Mouse (Mus musculus) left cerebral cortex, postnatal 10 days (tissue): ENCODE results near the gene H1foo. TPM values are rescaled to one million over a fixed set of nuclear protein-coding genes. Genes with fewer than 3 reads are reported as not detected.

Experiments used
- DNase-seq, 2 experiments: peaks; one replicate each; pipeline ENCODE4 v3.0.0; 2021 to 2022; ENCODE audit warnings: low spot score in 2 of 2, mixed read lengths in 1 of 2; ENCODE audit errors: extremely low spot score in 1 of 2
- intact Hi-C: fragments of 180-260 bp; cut with DNase I; formaldehyde crosslinking; loops from one replicate; pipeline ENCODE4 v1.15.1; 2025
- total RNA-seq, 2 experiments: library from RNA; stranded (reverse); gene quantifications; 2 replicates each; pipeline ENCODE4 v1.2.3; 2021

The H1foo gene
- total RNA-seq, 2 experiments from 2014 or later: not detected

GRCm38 (mm10) chr6:115956922-115957601 is 12.3 kb downstream of the H1foo start:
- DNase-seq: peak in 1 of 2 experiments; percentile 68
- intact Hi-C loops: no loop called here

- intact Hi-C loops: no loop called here
These were observed 12.9 kb downstream of the H1foo start for GRCm38 (mm10) chr6:115957681-115958080.

DNA sequence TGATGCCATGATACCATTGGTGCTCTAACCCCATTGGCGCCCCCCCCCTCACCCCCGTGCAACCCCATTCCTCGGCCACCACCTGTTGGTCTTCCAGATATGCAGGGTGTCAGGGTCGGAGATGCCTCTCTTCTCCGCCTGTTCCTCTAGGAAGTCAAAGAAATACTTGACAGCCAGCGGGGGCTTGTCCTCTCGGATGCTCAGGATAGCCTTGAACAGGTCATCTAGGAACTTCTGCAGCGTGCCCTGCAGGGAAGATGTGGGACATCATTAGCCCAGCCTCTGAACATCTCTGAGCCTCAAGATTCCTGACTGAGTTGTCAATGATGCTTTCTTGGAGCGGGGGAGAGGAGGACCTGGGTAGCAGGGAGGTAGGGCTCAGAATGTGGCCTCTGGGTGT is 13.7 kb downstream of the H1foo start:
- no peak for DNase-seq
- intact Hi-C loops: no loop called here

More at GRCm38 (mm10) chr6:115957681-115958080, 12.9 kb downstream of the H1foo start:
- no peak for DNase-seq

GRCm38 (mm10) chr6:115959151-115959691 is 14.5 kb downstream of the H1foo start:
- DNase-seq: peak in 1 of 2 experiments; percentile 85
- intact Hi-C loops: no loop called here

- DNase-seq: no peak
- intact Hi-C loops: no loop called here
These were observed 15.6 kb downstream of the H1foo start for GRCm38 (mm10) chr6:115960322-115960721.

DNA sequence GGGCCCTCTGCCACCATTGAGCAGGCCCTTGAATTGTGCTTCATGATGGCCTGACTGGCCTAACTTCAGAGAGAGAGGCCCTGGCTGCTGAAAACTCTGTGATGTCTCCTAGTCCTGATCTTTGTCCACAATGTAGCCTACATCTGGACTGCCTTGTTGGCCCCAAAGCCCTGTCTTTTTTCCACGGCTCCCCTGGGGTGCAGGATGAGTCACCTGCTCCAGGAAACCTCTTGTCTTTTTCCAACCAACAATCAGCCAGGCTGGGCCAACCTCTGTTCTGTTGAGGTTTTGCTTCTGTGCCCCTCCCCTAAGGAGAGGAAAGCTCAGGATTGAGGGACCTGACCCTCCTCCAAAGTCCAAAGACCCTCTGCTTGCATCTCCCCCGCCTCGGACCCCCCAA is 17.0 kb downstream of the H1foo start:
- intact Hi-C loops: no loop called here
- no peak for DNase-seq

DNA sequence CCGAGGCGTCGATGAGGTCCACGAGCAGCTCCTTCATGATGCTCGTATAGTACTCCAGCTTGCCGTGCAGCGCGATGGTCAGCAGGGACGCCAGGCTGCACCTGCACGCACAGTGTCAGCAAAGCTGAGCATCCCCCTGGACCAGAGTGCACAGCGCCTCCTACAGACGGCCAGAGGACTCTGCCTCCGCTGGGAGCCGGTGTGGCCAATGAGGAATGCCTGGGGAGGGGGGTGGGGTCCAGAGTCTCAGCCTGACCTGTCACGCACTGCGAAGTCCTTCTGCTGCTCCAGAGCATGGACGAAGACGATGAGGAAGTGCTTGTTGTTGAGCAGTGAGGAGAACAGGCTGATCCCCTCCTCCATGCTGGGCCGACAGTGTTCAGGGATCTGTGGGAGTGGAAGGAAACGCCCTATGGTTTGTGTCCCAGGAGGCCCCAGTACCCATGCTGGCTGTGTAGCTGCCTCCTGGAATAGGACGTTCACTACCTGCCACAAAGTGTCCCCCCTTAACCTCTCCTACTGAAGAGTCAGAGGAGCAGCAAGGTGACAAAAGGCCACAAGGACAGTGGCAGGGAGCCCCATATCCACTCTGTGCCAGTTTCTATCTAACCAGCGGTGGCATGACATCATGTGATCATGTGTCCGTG is 17.8 kb downstream of the H1foo start:
- DNase-seq: peak in 1 of 2 experiments; percentile 42
- intact Hi-C loops: no loop called here

DNA sequence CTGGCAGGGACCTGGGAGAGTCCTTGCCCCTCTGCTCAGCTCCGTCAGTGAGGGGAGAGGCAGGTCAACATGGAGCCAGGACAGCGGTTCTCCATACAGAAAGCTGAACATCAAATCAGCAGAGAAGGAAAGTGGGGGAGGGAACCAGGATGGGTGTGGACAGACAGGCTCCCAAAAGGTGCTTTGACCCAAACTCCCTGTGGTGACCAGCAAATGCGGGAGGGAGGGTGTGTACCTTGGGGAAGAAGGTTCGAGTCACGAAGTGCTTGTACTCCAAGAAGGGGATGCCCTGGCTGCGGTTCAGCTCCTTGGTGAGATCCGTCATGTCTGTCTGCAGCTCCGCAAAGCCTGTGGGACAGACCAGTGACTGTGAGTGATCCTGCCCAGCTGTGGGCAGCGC is 18.9 kb downstream of the H1foo start:
- DNase-seq: no peak
- intact Hi-C loops: no loop called here

GRCm38 (mm10) chr6:115966227-115966966 is 21.7 kb downstream of the H1foo start:
- no peak for DNase-seq
- intact Hi-C loops: no loop called here

- DNase-seq: no peak
- intact Hi-C loops: no loop called here
These were observed 22.6 kb downstream of the H1foo start for GRCm38 (mm10) chr6:115967291-115967880.

GRCm38 (mm10) chr6:115968086-115968485 is 23.3 kb downstream of the H1foo start:
- no peak for DNase-seq
- intact Hi-C loops: no loop called here

DNA sequence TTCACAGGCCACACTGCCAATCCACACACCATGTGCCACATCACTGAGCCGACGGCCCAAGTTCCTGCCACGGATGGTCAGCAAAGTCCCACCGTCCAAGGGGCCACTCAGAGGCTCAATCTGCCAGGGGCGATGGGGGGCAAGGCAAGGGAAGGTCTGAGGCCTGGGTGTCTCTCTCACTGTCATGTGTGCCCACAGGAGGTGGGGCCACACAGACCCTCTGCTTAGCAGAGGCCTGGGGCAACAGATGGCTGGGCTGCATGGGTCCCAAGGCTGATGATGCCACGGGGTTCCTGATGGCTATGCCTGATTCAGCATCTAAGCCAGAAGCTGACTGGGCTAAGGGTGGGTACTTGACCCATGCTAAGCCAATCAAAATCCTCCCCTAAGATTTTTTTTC is 24.0 kb downstream of the H1foo start:
- DNase-seq: no peak
- intact Hi-C loops: no loop called here

DNA sequence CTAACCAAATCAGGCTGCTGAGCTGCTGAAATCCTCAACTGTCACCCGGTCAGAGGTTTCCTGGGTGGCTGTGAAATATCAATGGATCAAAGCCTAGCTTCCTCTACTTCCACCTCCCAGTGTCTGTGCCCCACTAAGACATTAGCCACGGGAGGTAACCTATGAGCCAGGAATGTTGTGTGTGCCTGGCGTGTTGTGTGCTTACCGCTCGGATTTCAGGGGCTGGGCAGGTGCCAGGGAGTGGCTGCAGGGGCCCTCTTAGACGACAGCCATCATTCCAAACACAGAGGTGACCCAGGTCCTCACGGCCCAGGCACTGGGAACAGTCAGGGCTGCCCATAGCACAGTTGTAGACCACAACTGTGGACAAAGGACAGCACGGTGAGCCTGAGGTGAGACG is 24.4 kb downstream of the H1foo start:
- intact Hi-C loops: no loop called here
- no peak for DNase-seq

DNA sequence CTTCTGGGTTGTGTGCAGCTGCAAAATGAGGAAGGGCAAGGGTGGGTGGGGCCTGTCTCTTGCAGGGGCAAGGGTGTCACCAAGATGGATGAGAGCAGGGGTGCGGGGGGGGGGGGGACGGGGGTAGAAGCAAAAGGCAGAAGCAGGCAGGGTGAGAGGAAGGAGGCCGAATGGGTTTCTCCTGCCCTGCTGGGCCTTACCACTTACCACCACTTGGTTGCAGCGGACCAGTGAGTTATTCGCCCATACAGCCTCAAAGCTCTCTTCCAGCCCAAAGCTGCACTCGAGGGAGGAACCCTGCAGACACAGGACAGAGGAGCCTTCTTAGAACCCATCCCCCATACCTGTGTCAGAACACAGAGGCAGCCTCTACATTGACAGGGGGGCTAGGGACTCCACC is 25.2 kb downstream of the H1foo start:
- no peak for DNase-seq
- intact Hi-C loops: no loop called here

DNA sequence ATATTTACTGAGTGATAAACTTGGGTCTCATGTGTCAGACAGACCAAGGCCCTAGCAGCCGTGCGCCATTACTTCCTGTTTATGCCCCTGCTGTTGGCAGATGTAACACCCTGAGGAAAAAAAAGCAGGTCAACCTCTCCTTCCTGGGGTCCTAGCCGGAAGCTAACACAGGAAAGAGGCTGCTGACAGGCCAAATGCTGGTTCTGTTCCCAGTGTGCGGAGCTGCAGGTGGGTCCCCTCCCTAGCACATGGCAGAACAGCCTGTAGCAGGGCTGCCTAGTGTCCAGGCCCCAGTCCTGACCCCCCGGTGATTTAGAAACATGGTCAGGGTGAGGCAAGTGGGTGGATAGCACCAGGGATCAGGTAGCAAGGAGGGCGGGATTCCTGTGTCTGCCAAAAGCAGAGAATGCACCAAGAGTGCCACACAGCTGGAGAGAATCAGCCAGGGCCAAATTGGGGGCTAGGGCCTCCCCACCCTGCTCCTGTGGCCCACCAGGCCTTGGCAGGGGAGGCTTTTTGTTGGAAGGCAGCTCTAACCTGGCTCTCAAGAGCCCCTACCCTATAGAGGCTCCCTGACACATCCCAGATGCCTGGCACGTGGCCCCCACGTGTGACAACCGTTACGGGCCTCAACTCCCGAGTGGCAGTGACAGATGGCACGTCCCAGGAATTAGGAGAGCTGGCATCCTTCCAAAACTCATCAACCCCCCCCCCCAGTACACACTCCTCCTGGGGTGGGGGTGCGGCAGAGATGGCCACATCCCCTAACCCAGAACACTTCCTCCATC is 26.7 kb downstream of the H1foo start:
- peak in 1 of 2 experiments; percentile 51 for DNase-seq
- intact Hi-C loops: no loop called here

DNA sequence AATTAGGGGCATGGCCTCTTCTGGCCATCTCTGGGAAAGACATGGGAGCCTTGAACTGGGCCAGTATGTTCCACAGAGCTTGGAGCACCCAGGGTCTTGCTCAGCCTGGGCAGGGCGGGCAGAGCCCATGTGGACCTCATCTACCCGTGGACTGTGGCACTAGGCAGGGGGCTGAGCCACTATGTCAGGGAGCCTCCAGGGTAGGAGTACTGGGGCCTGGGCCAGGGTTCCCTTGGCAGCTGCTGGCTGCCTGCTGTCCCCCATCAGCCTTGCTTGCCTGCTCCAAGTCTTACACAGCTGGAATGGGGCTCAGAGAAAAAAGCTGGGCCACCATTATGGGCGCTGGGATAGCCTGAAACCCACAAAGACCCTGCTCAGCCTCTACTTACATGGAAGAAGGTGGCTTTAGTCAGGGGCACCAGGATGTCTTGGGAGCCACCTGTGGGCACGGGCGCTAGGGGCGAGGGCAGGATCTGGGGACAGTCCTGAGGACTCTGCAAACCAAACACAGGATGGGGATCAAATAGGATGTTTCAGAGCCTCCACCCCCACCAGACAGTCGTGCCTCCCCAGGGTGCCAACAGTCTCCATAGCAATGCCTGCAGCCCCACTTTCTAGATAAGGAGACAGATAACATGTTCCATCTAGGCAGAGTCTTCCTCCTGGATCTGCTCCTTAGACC is 27.5 kb downstream of the H1foo start:
- DNase-seq: no peak
- intact Hi-C loops: no loop called here

DNA sequence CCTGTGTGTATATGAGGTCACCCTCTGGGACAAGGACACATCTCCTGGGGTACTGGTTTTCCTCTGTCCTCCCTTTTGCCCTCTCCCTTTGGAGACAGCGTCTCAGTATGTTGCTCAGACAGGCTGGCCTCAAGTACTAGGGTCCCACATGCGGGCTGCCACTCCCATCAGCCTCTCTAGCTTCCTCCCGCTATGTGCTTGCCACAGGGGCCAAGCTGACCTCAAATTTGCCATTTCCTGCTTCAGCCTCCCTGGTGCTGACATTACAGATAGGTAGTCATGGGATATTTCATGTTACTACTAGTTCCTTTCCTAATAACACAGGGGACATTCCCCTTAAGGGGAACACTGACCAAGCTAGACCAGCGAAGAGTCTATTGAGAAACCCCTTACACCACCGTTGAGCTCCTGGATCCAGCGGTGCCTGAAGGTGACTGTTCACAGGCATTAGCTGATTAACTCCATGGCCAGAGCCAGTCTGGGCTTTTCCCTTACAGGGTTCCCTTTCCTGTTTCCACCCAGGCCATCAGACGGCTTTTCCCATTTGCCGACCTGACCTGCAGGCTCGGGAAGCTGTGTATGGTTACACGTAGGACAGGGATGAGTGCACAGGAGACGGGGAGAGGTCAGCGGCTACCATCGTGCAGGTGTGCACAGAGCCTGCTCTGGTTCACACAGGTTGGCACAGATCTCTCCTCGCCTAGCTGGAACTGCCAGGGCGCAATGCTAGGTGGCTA is 28.6 kb downstream of the H1foo start:
- DNase-seq: no peak
- intact Hi-C loops: no loop called here
